9 mouse cellular contexts compared by ENCODE assay signal in the genomic region with DNA sequence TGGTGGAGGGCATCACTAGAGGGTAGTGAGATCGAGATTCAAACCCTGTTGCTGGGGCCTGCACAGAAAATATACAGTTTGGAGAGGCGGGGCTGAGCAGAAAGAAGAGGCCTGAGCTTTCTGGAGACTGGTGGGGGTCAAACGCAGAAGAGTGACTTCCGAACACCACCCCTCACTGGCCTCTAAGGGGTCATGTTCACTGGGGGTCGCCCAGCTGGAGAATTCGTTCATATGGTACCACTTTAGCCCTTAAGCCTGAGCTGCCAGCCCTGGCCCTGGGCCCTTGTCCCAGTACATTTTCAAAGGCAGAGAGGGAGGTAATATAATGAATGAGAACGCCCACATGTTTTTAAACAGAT. TPM values are rescaled to one million over a fixed set of nuclear protein-coding genes. Genes with fewer than 3 reads are reported as not detected.
DNase-seq lines count a peak whose midpoint lies in the region; ATAC-seq and TF ChIP-seq lines count a peak whose summit lies in the region.
"Had no signal": no experiment of that assay in that cellular context is flagged by ENCODE, and none has a peak within 500 bp of the region (broad histone marks: within the 10 kb centered on the region; RNA-seq: fewer than 3 reads in every experiment).

No protein-coding gene starts in this region.

- 0 out of 2 replicates have a peak overlapping the region, but pooled peaks have one; percentile 84 for H3K27ac ChIP-seq in hindbrain, embryonic 14.5 days
- no peak overlapping the region for H3K27ac ChIP-seq in hindbrain, embryonic 13.5 days
- H3K27ac ChIP-seq in spleen, adult 2 months (ENCODE audit: insufficient read depth, low read length) = 0 out of 2 replicates have a peak overlapping the region, but pooled peaks have one; percentile 18
- H3K27ac ChIP-seq in neural tube, embryonic 15.5 days (replicated peaks) = no peak overlapping the region

- DNase-seq in cerebellum, adult 11 months = peak; percentile 30
- DNase-seq in cerebellum, postnatal 4 days (ENCODE audit: low spot score in 2 of 2) = no peak
- DNase-seq in hindbrain, embryonic 14.5 days (ENCODE audit: low spot score) = no peak
- no peak for DNase-seq in spleen, adult 2 months (ENCODE audit: low read depth in 1 of 2, low spot score in 2 of 2)
- no peak for DNase-seq in spleen, postnatal 14 days (ENCODE audit: low spot score in 2 of 2)
- no peak for DNase-seq in urinary bladder, postnatal 14 days (ENCODE audit: low spot score)

- TF ChIP-seq POLR2A in spleen, adult 2 months (IDR thresholded peaks at IDR 0.05; ENCODE audit: low read depth, low read length) = no peak

- no peak for ATAC-seq in hindbrain, embryonic 14.5 days (ENCODE audit: low FRiP score)
- ATAC-seq in hindbrain, embryonic 13.5 days (ENCODE audit: low FRiP score) = no peak
- no peak for ATAC-seq in neural tube, embryonic 15.5 days (ENCODE audit: low FRiP score)

- H3K4me3 ChIP-seq in hindbrain, embryonic 14.5 days (replicated peaks; ENCODE audit: low read length) = no peak overlapping the region
- H3K4me3 ChIP-seq in hindbrain, embryonic 13.5 days = no peak overlapping the region
- no peak overlapping the region for H3K4me3 ChIP-seq in spleen, adult 2 months (ENCODE audit: extremely low read depth, insufficient read depth, insufficient read length)
- no peak overlapping the region for H3K4me3 ChIP-seq in neural tube, embryonic 15.5 days (replicated peaks)

- 70% methylated on average over 7 of the region's 7 CpGs for WGBS in hindbrain, embryonic 14.5 days
- WGBS in hindbrain, embryonic 13.5 days = 77% methylated on average over 7 of the region's 7 CpGs
- WGBS in spleen, adult 2 months = 79% methylated on average over 7 of the region's 7 CpGs
- WGBS in neural tube, embryonic 15.5 days = 82% methylated on average over 7 of the region's 7 CpGs

- H3K36me3 ChIP-seq in hindbrain, embryonic 14.5 days (replicated peaks; ENCODE audit: control insufficient read depth, insufficient read depth) = no peaks in the 10 kb centered on the region
- no peaks in the 10 kb centered on the region for H3K36me3 ChIP-seq in hindbrain, embryonic 13.5 days
- no peaks in the 10 kb centered on the region for H3K36me3 ChIP-seq in spleen, adult 2 months (ENCODE audit: control insufficient read depth, insufficient read depth, low read length)
- no peaks in the 10 kb centered on the region for H3K36me3 ChIP-seq in neural tube, embryonic 15.5 days
- H3K36me3 ChIP-seq: midbrain, embryonic 12.5 days had no signal

- H3K4me2 ChIP-seq in hindbrain, embryonic 14.5 days (replicated peaks) = no peak overlapping the region
- H3K4me2 ChIP-seq in hindbrain, embryonic 13.5 days = no peak overlapping the region
- no peak overlapping the region for H3K4me2 ChIP-seq in neural tube, embryonic 15.5 days

- no peaks in the 10 kb centered on the region for H3K9me3 ChIP-seq in hindbrain, embryonic 14.5 days (ENCODE audit: control insufficient read depth, low read length)
- H3K9me3 ChIP-seq in hindbrain, embryonic 13.5 days = no peaks in the 10 kb centered on the region
- no peaks in the 10 kb centered on the region for H3K9me3 ChIP-seq in neural tube, embryonic 15.5 days (replicated peaks)
- H3K9me3 ChIP-seq: midbrain, embryonic 12.5 days had no signal

- peaks cover 19% of the 10 kb centered on the region for H3K4me1 ChIP-seq in hindbrain, embryonic 14.5 days (replicated peaks; ENCODE audit: control insufficient read depth, insufficient read depth, low read length)
- peaks cover 36% of the 10 kb centered on the region for H3K4me1 ChIP-seq in hindbrain, embryonic 13.5 days (replicated peaks)
- peaks cover 8% of the 10 kb centered on the region; the same call in 1 of the 2 replicates for H3K4me1 ChIP-seq in spleen, adult 2 months (ENCODE audit: control insufficient read depth, insufficient read depth, insufficient read length)
- peaks cover 38% of the 10 kb centered on the region for H3K4me1 ChIP-seq in neural tube, embryonic 15.5 days

- H3K9ac ChIP-seq in hindbrain, embryonic 14.5 days = no peak overlapping the region
- no peak overlapping the region for H3K9ac ChIP-seq in hindbrain, embryonic 13.5 days
- no peak overlapping the region for H3K9ac ChIP-seq in neural tube, embryonic 15.5 days (replicated peaks)

- no peak for TF ChIP-seq CTCF in spleen, adult 2 months (IDR thresholded peaks at IDR 0.05; ENCODE audit: extremely low read depth, insufficient read depth, insufficient read length, insufficient replicate concordance)

- H3K27me3 ChIP-seq in hindbrain, embryonic 14.5 days (ENCODE audit: control insufficient read depth, insufficient read depth, low read length) = no peaks in the 10 kb centered on the region
- H3K27me3 ChIP-seq in hindbrain, embryonic 13.5 days = no peaks in the 10 kb centered on the region
- no peaks in the 10 kb centered on the region for H3K27me3 ChIP-seq in spleen, adult 2 months (ENCODE audit: control insufficient read depth, insufficient read depth, low read length)
- no peaks in the 10 kb centered on the region for H3K27me3 ChIP-seq in neural tube, embryonic 15.5 days (replicated peaks)
- H3K27me3 ChIP-seq: midbrain, embryonic 12.5 days had no signal

RNA-seq across cellular contexts. Expression of a gene that starts 1.1 kb away (rescaled TPM):
- polyA plus RNA-seq in hindbrain, embryonic 14.5 days (2014; fragmentation: Nextera tagmentation; extraction: Ambion mirVana) = 22.5 and 23.9 TPM in 2 replicates
- 26.3 and 34.2 TPM in 2 replicates for polyA plus RNA-seq in hindbrain, embryonic 13.5 days (2015; fragmentation: Nextera tagmentation; extraction: Ambion mirVana)
- polyA plus RNA-seq in spleen, adult 2 months (2012; rRNA removed) = 22.6 and 25.4 TPM in 2 replicates
- 26.3 and 30.1 TPM in 2 replicates for polyA plus RNA-seq in neural tube, embryonic 15.5 days (2015; fragmentation: Nextera tagmentation; extraction: Ambion mirVana)

RNA-seq across cellular contexts. Expression of a gene that starts 4.6 kb away (rescaled TPM):
- polyA plus RNA-seq in hindbrain, embryonic 14.5 days (2014; fragmentation: Nextera tagmentation; extraction: Ambion mirVana) = 0.23 TPM in 1 of 2 replicates, not detected in the other
- polyA plus RNA-seq in hindbrain, embryonic 13.5 days (2015; fragmentation: Nextera tagmentation; extraction: Ambion mirVana) = not detected in 2 replicates
- polyA plus RNA-seq in spleen, adult 2 months (2012; rRNA removed) = 0.92 and 0.97 TPM in 2 replicates
- not detected in 2 replicates for polyA plus RNA-seq in neural tube, embryonic 15.5 days (2015; fragmentation: Nextera tagmentation; extraction: Ambion mirVana)
- polyA plus RNA-seq: midbrain, embryonic 12.5 days had no signal

RNA-seq across cellular contexts. Expression of a gene that starts 37.1 kb away (rescaled TPM):
- 1.3 and 3.0 TPM in 2 replicates for polyA plus RNA-seq in hindbrain, embryonic 14.5 days (2014; fragmentation: Nextera tagmentation; extraction: Ambion mirVana)
- 1.1 and 1.7 TPM in 2 replicates for polyA plus RNA-seq in hindbrain, embryonic 13.5 days (2015; fragmentation: Nextera tagmentation; extraction: Ambion mirVana)
- polyA plus RNA-seq in spleen, adult 2 months (2012; rRNA removed) = 14.0 and 14.4 TPM in 2 replicates
- polyA plus RNA-seq in neural tube, embryonic 15.5 days (2015; fragmentation: Nextera tagmentation; extraction: Ambion mirVana) = 1.8 and 2.8 TPM in 2 replicates

RNA-seq across cellular contexts. Expression of a gene that starts 47.9 kb away (rescaled TPM):
- 57.9 and 60.9 TPM in 2 replicates for polyA plus RNA-seq in hindbrain, embryonic 14.5 days (2014; fragmentation: Nextera tagmentation; extraction: Ambion mirVana)
- polyA plus RNA-seq in hindbrain, embryonic 13.5 days (2015; fragmentation: Nextera tagmentation; extraction: Ambion mirVana) = 64.6 and 66.2 TPM in 2 replicates
- 4,319 and 4,795 TPM in 2 replicates for polyA plus RNA-seq in spleen, adult 2 months (2012; rRNA removed)
- polyA plus RNA-seq in neural tube, embryonic 15.5 days (2015; fragmentation: Nextera tagmentation; extraction: Ambion mirVana) = 78.4 and 93.0 TPM in 2 replicates

RNA-seq across cellular contexts. Expression of a gene that starts 54.0 kb away (rescaled TPM):
- polyA plus RNA-seq in hindbrain, embryonic 14.5 days (2014; fragmentation: Nextera tagmentation; extraction: Ambion mirVana) = 469 and 503 TPM in 2 replicates
- polyA plus RNA-seq in hindbrain, embryonic 13.5 days (2015; fragmentation: Nextera tagmentation; extraction: Ambion mirVana) = 398 and 399 TPM in 2 replicates
- polyA plus RNA-seq in spleen, adult 2 months (2012; rRNA removed) = 213 and 285 TPM in 2 replicates
- 511 and 515 TPM in 2 replicates for polyA plus RNA-seq in neural tube, embryonic 15.5 days (2015; fragmentation: Nextera tagmentation; extraction: Ambion mirVana)

Comparison
In these comparisons a context has a peak if more than half of its experiments do, and no peak if none do; other contexts are left out.
1. H3K27ac ChIP-seq: peak in hindbrain, embryonic 14.5 days (single experiment) and spleen, adult 2 months (single experiment); none in hindbrain, embryonic 13.5 days (single experiment) and neural tube, embryonic 15.5 days (single experiment).